Comparison of ENCODE assay signal across 13 mouse cellular contexts in the genomic region with DNA sequence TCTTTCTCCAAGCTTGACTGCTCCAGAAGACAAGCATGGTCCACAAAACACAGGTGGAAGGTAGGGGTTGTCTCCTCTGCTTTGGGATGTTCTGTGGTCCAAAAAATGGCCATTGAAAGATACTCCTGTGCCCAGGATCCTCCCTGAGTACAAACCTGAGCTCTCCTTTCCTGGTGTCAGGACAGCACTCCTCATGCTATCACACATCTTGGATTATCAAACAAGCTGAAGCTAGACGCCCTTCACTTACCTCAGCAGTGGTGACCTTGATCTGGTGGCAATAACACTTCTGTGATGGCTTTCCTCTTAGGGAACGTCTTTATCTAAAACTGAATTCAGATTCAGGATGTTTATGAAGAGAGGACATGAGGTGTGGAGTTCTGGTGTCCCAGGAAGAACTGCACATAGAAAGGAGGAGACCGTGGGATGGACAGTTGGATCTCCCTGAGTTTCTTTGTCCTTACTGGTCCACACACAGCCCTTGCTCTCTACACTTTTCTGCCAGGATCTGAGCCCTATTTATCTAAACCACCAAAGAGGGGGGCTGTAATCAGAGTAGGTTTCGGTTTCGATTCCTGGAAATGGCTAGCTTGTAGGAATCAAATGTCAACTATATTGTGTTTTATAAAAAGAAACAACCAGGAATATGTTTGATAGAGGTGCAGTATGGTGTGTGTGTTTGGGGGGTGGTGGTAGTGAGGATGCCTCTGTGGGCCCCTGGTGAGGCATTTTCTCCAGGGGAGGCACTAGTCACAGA. TPM values are rescaled to one million over a fixed set of nuclear protein-coding genes. Genes with fewer than 3 reads are reported as not detected.
DNase-seq lines count a peak whose midpoint lies in the region; ATAC-seq and TF ChIP-seq lines count a peak whose summit lies in the region.
"Not testable (repeated sequence)": the region's sequence is repeated elsewhere in the genome, so short reads cannot be mapped to it uniquely, and the experiment has no call there.
"Had no signal": no experiment of that assay in that cellular context is flagged by ENCODE, and none has a peak within 500 bp of the region (broad histone marks: within the 10 kb centered on the region; RNA-seq: fewer than 3 reads in every experiment).

TSS of gene Tgtp2 (minus strand) at position 494 of the 757 bp plus-strand sequence.

- H3K9ac ChIP-seq in heart, adult 2 months (ENCODE audit: low read depth, low read length), result peak within 1 kb of the TSS; percentile 45; the same call in 1 of the 2 replicates

- not testable (repeated sequence) for H3K27me3 ChIP-seq in G1E (ENCODE audit: insufficient read depth, low read length); heart, adult 2 months (ENCODE audit: control insufficient read depth, insufficient read depth, low read length)

- TF ChIP-seq EP300 in heart, adult 2 months (IDR thresholded peaks at IDR 0.05; ENCODE audit: insufficient read depth, low read depth, low read length), result not testable (repeated sequence)

- H3K36me3 ChIP-seq in G1E (replicated peaks); heart, adult 2 months (ENCODE audit: control insufficient read depth, insufficient read depth, low read length): not testable (repeated sequence)

- not testable (repeated sequence) for H3K79me2 ChIP-seq in heart, adult 2 months (replicated peaks; ENCODE audit: control insufficient read depth, insufficient read depth, low read length)

- peak; percentile 60; the same call in 1 of the 2 replicates for TF ChIP-seq POLR2A in heart, adult 2 months (IDR thresholded peaks at IDR 0.05; ENCODE audit: insufficient read depth, low read depth, low read length)

- H3K27ac ChIP-seq in brown adipose tissue, adult 24 weeks (replicated peaks; ENCODE audit: low read depth, low read length), result peak within 1 kb of the TSS; percentile 98
- peak within 1 kb of the TSS; percentile 74 for H3K27ac ChIP-seq in heart, adult 2 months

- not testable (repeated sequence) for TF ChIP-seq CTCF in G1E (IDR thresholded peaks at IDR 0.05; ENCODE audit: low read depth, low read length); heart, adult 2 months (IDR thresholded peaks at IDR 0.05)

- H3K4me1 ChIP-seq in G1E (ENCODE audit: insufficient read depth, low read depth, low read length), result peaks cover 13% of the 10 kb centered on the region
- H3K4me1 ChIP-seq in brown adipose tissue, adult 24 weeks (ENCODE audit: control insufficient read depth, insufficient read depth, insufficient read length, low read length); heart, adult 2 months (ENCODE audit: control insufficient read depth, insufficient read depth, low read length): not testable (repeated sequence)

- H3K9me3 ChIP-seq in G1E (replicated peaks), result not testable (repeated sequence)

- WGBS in heart, adult 2 months, result 28% methylated on average over 5 of the region's 5 CpGs
- WGBS in large intestine, adult 2 months, result 35% methylated on average over 5 of the region's 5 CpGs

- intact Hi-C loops in heart, adult 2 months (cut with DNase I), result not testable (repeated sequence)

- ATAC-seq in G1E (ENCODE audit: extremely low read depth, insufficient number of reproducible peaks, low FRiP score, poor library complexity, severe bottlenecking); megakaryocyte, adult 5-6 weeks (ENCODE audit: poor library complexity, severe bottlenecking); neutrophil, adult 5-6 weeks (ENCODE audit: extremely low read depth, insufficient number of reproducible peaks, low FRiP score, poor library complexity, severe bottlenecking): not testable (repeated sequence)

- H3K4me3 ChIP-seq in G1E (ENCODE audit: low read depth, low read length), result not testable (repeated sequence)
- peak within 1 kb of the TSS; percentile 59 for H3K4me3 ChIP-seq in brown adipose tissue, adult 24 weeks (ENCODE audit: insufficient read depth, low read depth, low read length)
- H3K4me3 ChIP-seq in heart, adult 2 months, result peak within 1 kb of the TSS; percentile 10; the same call in 1 of the 2 replicates

- DNase-seq in G1E (ENCODE audit: low spot score); heart, adult 2 months; large intestine, adult 2 months (ENCODE audit: low read depth, low spot score): not testable (repeated sequence)
- DNase-seq in thymus, postnatal 14 days, result peak; percentile 30

RNA-seq across cellular contexts. Expression of gene Tgtp2, which starts in this region (rescaled TPM):
- total RNA-seq in G1E (2014; fragmentation: Nextera tagmentation) (8.3 and 10.0 TPM in 2 replicates), G1E (2017) (23.1 and 25.2 TPM in 2 replicates)
- 0.20 and 0.26 TPM in 2 replicates for polyA plus RNA-seq in G1E (2012)
- 19.9 and 29.5 TPM in 2 replicates for polyA plus RNA-seq in brown adipose tissue, adult 24 weeks (2012; ENCODE audit: insufficient read depth, insufficient read length, missing spikeins)
- 1 to 10 TPM; 1.2 to 6.9 TPM for total RNA-seq in heart, adult 2 months (2021)
- polyA plus RNA-seq in heart, adult 2 months (2012; rRNA removed), result 7.2 and 10.3 TPM in 2 replicates
- 20.1 and 21.4 TPM in 2 replicates for polyA plus RNA-seq in large intestine, adult 2 months (2012; rRNA removed)
- total RNA-seq in megakaryocyte, adult 5-6 weeks (2015), result 12.4 and 17.6 TPM in 2 replicates
- total RNA-seq in megakaryocyte, adult 5-6 weeks (2017), result 30.2 and 39.3 TPM in 2 replicates
- total RNA-seq in neutrophil, adult 5-6 weeks (2017), result 76.6 and 92.3 TPM in 2 replicates
- polyA plus RNA-seq: forebrain, embryonic 16.5 days; heart, embryonic 12.5 days; hindbrain, embryonic 13.5 days; kidney, embryonic 15.5 days; limb, embryonic 10.5 days; midbrain, embryonic 15.5 days had no signal
